Mouse (Mus musculus) liver, adult (tissue): ENCODE results near the gene Dgkb.

Source experiments
- GATA4 ChIP-seq: IDR thresholded peaks from 2 replicates; pipeline ENCODE4 v1.6.1; 2014; ENCODE audit warnings: mild to moderate bottlenecking, low read length; ENCODE audit not compliant: insufficient replicate concordance

Dgkb gene

DNA sequence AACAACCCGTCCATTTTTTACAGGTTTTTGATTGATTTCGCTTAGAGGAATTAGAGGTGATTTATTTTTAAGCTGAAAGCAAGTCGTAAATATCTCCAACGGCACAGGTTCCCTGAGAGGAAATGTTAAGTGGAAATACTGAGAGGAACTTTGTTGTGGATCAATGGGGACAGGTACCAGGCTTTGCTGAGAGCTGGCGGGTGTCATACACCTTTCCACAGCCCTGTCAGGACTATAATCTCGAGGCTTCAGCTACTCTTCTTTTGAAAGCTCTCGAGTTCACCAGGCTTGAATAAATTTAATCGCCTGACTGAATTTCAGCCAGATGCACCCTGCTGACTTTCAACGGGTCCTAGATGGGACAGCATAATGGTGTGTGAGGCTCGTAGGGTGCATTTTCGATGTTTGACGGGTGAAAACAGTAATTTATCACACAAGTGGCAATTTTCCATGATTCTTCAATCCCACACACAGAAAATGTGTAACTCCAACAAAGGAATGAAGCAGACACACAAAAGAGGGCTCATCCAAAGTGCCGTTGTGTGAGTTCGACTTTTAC is 580.3 kb downstream of the Dgkb start:
- TF ChIP-seq GATA4: no peak

DNA sequence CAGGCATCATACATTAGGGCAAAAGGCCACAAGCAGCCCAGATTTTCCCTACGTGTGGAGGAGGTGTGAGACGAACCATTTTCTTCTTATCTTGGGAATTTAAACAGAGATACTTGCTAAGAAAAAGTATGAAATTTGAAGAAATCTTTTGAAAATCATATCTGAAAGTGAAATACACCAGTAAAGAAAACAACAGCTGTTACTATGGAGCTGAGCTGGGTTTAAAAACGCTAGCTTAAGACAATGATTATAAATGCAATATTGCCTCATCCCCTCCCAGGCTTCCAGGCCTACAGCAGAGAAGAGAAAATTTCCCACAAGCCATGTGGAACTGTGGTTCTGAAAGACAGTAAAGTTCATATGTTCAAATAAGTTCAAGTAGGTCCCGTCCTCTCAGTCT is 582.6 kb downstream of the Dgkb start:
- no peak for TF ChIP-seq GATA4

DNA sequence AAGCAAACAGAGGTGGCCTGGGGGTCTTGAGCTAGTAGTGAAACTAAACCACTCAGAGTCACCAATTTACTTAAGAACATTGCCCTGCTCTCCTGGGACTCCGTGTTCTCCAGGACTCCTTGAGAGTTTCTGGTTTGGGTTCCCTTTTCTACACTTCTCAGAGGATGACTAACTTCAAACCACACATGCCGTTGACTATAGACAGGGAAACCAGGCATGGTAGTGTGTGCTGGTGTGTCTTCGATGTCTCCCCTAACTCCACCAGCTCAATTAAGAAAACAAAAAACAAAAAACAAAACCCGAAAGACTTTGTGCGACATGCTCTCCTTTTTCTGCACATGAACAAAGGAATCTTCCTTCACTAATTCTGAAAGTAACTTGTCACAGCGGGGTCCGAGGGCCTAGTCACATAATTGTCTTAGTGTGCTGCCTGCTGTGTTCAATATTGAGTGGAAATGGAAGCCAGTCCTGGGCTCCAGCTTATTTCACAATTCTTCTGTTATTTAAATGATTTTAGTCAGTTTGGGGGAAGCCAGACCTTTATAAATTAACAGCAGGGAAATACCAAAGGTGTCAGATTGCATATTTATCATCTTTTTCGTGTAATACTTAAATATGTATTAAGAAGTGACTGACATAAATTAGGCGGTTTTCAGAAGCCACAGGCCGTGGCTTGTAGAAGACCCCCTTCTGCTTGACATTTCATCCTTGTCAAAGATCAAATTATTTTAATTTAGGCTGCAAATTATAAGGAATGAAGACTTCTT is 618.0 kb downstream of the Dgkb start:
- TF ChIP-seq GATA4: no peak

DNA sequence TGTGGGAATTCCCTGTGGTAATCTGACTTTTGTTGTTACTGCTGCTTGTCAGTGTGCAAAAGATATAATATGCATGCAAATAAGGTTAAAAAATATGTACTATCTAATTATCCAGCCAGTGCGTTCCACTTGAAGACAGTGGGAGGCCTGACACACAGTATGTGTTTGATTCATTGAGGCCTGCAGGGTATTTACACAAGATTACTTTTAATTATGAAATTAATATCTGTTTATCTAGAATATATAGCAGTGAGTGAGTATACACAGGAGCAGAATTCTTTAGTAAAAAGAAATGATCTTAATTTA is 618.6 kb downstream of the Dgkb start:
- TF ChIP-seq GATA4: no peak

DNA sequence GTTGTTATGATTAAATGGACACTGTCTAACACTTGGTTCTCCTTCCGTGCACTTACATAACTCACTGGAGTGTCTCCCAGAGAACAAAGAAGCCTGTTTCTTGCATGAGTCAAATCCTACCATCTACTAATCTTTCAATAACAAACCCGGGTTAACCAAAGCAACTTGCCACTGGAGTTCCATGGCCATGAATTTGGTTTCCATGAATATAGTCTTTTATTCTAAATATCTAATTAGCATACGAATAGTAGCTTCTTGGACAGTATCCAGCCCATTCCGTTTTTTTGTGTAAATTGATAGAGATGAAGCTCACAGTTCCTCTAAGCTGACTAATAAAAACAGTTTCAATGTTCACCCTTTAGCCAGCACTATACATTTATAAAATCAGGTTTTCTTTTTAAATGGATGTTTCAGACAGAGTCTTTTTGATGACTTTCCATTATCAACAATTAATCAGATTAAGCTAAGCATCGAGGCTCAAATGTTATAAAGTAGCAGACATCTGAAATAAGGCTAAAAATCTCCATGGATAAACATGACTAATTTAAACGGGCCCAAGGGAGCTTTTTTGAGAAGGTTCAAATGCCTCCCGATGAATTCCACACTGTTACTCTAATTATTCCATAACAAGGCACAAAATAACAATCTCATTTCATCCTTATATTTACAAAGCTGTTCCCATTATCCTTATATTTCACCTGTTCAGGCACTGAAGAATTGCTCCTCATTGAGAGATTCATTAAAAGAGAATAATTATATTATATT is 633.0 kb downstream of the Dgkb start:
- no peak for TF ChIP-seq GATA4

DNA sequence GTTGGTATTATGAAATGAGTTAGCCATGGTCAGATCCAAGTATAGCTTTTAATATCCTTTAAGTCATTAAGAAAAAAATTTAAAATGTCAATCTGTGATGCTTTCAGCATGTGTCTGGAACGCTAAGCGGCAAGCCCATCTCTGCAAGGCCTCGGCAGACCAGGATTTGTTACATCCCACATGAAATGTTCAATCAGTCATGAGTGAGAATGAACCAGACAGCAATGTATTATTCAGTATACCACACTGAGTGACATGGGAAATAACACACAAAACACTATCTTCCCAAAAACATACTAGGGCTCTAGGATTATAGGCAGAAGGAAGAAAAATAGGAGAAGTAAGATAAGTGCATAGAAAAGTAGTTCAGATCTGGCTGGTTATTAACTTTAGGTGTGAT is 634.2 kb downstream of the Dgkb start:
- TF ChIP-seq GATA4: no peak

DNA sequence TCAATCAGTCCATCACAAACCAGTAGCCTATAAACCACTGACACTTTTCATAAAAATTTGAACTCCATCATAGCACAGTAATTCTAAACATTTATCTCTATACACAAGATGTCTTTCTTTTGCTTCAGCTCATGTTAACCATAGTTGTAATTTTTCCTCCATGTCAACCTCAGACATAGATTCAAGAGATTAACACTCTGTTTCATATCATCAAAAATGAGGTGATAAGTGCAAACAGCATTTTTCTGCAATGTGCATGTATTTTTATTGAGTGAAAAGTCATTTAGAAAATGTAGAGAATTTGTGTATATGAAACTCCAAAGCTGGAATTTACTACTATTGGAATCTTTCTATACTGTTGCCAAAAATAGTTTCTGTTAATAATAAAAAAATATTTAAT is 650.7 kb downstream of the Dgkb start:
- TF ChIP-seq GATA4: no peak

DNA sequence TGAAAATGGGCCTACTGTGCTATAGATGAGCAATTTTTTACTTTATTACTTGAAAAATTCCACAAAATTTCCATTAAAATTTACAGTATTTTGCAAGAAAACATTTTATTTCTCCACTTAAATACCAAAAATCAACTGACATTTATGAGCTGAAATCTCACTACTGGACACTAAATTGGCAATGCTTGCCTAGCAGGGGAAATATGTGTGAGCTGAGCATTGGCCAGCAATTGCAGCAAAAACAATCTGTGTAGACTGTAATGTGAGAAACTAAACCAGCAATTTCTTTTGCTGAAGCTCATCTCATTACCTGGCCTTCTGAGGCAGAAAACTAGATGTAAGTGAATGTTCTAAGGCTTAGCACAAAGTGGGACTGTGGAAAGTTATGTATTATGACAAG is 651.1 kb downstream of the Dgkb start:
- TF ChIP-seq GATA4: no peak

DNA sequence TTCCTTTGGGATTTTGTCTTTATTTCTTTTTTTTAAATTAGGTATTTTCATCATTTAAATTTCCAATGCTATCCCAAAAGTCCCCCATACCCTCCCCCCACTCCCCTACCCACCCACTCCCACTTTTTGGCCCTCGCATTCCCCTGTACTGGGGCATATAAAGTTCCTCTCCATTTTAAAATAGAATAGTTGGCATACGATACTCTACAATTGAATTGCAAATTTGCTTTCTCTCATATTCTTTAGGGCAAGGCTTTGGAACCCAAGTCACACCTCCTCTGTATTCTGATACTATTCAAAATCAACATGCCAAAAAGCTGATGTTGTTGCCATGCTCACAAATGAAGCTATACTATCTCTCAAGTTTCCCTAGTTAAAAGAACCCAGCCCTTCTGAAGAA is 679.7 kb downstream of the Dgkb start:
- no peak for TF ChIP-seq GATA4

DNA sequence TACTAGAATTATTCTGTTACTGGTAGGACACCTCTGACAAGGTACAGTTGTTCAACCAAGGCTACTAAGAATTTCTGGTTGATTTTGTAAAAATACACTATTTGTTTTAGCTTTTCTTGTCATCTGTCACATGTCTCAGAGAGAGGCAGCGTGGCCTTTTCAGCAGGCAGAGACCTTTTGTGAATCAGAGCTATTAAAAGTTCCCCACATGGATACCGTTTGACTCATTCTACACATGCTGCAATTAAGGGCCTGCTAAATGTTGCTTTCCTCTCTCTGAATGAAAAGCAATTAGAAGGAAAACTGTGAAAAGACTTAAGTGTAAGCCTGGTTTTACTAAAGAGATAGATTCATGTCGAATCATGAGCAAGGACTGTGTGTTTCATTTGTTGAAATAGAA is 683.4 kb downstream of the Dgkb start:
- TF ChIP-seq GATA4: no peak

DNA sequence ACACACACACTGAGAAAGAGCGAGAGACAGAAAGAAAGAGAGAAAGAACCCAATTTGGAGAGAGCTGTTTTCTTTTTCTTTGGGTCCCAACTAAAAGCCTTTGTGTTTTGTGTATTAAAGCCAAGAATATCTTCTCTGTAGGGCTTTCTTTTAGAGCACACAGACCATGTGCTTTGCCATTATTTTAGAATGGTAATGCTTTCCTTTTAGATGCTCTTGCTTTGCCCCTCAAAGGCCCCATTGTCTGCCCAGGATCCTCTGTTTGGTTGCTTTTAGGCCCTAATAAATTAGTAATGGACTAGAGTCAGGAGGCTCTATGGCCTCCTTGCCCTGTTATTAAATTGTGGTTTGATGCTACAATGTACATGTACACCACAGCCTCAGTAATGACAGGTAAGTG is 690.7 kb downstream of the Dgkb start:
- no peak for TF ChIP-seq GATA4

DNA sequence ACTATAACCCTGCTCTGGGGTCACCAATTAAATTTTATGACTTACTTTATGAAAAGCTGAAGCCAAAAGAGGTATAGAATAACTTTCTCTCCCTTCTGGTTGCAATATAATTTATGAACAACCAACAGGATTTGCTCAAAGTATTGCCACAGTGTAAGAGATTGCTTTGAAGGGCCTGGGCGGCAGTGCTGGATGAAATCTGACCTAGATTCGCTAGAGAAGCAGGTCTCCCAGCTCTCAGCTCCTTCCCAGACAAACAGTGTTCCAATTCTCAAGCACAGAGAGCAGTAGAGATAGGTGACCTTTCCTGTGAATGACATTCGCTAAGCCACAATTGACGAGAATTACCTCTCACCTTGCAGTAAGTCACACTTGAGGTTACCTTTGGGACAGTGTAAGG is 727.9 kb downstream of the Dgkb start:
- TF ChIP-seq GATA4: no peak

DNA sequence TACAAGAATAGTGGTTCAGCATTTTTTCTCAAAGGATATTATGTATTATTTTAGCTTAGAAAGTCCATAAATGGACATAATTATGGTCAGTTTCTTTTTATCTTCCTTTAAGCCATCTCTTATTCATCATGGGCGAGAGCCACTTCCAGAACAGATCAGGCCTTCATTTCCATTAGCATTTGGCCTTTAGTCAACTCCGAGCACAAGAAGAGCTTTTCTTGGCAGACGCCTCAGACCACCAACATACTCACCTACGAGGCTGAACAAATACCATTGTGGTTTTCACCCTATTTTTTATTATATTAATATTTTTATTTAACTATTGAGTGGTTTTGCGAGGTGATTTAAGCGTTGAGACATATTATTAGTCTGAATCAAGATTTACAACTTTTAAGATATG is 759.6 kb downstream of the Dgkb start:
- TF ChIP-seq GATA4: no peak

DNA sequence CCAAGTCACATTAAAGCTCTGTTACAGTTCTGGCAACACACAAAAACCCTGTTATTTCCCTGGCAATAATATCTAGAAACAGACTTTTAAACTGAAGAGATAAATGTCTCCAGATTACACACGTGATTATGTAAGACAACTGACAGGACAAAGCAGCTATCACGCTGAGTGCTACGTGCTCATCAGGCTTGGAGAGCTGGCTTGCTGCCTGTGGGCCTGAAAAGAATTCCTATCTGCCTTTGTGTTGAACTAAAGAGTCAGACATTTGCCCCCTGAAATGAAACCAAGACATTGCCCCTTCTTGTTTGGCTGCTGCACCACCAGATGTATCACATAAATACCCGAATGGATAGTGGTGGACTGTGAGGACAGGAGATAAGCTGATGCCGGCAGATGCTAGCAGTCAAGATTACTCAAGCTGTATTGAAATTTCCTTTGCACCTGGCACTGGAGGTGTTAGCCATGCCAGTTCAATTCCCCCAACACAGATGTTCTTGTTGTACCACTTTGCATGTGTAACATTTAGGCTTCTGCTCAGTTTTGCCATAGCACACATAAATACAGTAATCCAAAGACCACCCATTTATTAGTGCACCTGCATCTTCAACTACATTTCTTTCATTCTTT is 761.8 kb downstream of the Dgkb start:
- TF ChIP-seq GATA4: no peak

DNA sequence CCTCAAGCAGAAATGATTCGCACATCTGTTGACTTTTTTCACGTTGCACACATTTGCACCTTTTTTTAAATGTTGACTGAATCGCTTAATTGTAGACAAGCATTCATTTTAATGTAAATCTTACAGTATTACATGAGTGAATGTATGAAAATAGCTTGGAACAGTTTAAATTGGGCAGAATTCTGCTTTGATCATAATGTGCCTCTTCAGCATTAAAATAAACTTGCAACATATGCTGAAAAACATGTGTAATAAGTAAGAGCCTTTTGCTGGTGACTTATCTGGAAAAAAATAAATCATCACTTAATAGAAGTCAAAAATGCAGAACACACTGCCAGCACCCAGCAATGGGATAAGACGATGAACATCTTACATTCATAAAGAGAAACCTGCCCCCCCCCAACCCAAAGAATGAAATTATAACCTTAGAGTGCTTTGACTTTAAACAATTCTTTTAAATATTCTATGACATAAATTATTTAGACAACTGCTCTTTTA is 768.9 kb downstream of the Dgkb start:
- no peak for TF ChIP-seq GATA4

DNA sequence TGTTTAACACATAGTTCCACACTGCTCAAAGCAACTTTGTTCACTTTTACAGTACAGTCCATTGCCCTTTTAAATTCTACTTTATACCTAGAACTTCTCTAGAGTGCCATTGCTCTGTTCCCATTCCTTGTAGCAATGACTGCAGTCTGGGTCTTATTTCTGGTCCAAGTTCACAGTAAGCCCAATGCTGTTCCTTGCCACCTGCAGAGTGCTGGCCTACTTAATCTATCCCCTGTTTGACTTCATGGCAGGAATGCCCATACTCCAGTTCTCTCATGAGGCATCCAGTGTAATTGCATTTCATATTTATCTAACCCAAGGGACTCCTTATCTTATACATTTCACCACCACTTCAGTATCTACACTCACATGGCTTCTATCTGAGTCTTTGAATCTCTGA is 772.4 kb downstream of the Dgkb start:
- TF ChIP-seq GATA4: no peak
